Mouse (Mus musculus) induced T-regulatory cell, adult 2 months (primary cell): ENCODE data around the gene Slc16a11.
"Not testable (repeated sequence)": the region's sequence is repeated elsewhere in the genome, so short reads cannot be mapped to it uniquely, and the experiment has no call there.

Experiments used
- DNase-seq: peaks from one replicate; pipeline ENCODE4 v3.0.0-alpha.2; 2012; ENCODE audit warnings: low read depth

Gene Slc16a11

GRCm38 (mm10) chr11:70212423-70212822 is at the start of gene Slc16a11:
Gene Slc16a11 (plus strand): TSS chr11:70212752.
- no peak for DNase-seq

- no peak for DNase-seq
Measured at GRCm38 (mm10) chr11:70165972-70166921, 46.3 kb upstream of the Slc16a11 start.

- no peak for DNase-seq
Measured at GRCm38 (mm10) chr11:70168136-70168535, 44.4 kb upstream of the Slc16a11 start.

- DNase-seq, result not testable (repeated sequence)
Measured at GRCm38 (mm10) chr11:70169471-70169870, 43.1 kb upstream of the Slc16a11 start.

DNA sequence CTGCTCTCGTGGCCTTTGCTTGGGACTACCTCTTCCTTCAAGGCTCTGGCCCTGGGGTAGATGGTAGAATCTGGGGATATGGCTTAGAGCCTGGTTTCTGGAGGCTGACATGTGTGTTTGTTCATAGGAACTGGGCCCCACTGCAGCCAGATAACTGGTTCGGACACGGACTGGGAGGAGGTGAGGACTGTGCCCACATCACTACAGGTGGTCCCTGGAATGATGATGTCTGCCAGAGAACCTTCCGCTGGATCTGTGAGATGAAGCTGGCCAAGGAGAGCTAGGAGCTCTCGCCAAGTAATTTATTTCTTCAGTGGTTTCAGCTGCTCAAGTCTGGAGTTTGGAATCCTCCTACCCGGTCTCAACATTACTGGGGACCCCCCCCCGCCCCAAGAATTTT is 42.3 kb upstream of the Slc16a11 start:
- DNase-seq, result no peak

DNA sequence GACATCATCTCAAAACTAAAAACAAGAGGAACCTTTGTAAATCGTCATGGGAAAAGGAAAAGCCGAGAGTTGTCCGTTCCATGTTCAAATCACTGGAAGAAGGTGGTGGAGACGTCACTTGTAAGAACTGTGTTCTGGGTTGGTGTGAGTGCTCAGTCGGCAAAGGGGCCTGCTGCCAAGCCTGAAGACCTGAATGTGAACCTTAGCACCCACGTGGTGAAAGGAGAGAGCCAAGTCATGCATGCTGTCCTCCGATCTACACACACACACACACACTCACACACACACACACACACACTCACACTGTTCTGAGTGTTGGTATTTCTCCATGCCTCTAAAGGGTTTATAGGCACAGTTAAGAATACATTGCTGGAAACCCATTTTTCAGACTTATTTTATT is 41.4 kb upstream of the Slc16a11 start:
- DNase-seq, result no peak

GRCm38 (mm10) chr11:70171847-70172246 is 40.7 kb upstream of the Slc16a11 start:
- peak; percentile 73 for DNase-seq

DNA sequence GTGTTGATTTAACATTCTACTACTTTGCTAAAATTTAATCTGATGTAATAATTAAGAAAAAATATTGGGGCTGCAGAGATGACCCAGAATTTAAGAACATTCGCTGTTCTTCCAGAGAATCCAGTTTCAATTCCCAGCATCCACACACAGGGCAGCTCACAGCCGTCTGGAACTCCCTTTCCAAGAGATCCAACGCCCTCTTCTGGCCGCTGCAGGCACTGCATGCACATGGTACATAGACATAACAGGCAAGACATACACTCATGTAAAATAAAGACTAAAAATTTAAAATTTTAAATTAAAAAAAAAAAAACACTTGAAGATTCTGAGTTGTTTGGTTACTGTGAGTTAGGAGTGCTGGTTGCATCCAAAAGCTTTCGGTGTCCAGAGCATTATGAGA is 40.3 kb upstream of the Slc16a11 start:
- DNase-seq, result peak; percentile 26

- no peak for DNase-seq
Measured at GRCm38 (mm10) chr11:70174491-70174890, 38.1 kb upstream of the Slc16a11 start.

- DNase-seq, result peak; percentile 37
Measured at GRCm38 (mm10) chr11:70177647-70178046, 34.9 kb upstream of the Slc16a11 start.

DNA sequence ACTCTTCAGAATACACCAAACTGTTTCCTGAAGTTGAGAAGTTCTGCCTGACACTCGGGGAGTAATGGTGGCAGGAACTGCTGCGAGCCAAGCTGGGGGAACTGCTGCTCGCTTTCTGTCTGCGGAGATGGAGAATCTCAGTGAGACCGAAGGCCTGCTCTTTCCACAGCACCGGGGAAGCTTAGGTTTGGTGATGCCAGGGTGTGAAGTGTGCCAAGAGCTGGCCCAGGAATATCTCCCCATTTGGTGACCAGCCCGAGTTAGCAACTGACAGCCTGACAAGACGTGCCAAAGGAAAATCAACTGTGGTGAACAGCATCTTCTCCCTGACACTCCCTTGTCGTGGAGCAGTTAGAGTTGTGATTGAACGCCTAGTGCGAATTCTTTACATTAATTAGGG is 34.2 kb upstream of the Slc16a11 start:
- DNase-seq, result no peak

DNA sequence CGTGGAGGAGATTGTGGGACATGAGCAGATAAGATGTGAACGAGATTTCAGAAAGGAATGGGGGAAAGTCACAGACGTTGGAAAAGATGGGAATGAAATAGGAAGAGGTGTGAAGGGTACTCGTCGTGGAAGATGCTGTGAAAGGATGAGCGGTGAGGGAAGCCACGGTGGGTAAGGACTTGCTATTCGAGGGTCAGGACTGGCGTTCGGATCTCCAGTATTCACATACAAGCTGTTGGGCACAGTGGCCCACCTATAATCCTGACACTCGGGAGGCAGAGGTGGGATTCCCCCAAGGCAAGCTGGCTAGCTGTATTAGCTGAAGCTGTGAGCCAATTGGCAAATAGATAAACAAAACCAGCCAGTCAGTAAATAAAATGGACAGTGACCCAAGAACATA is 33.8 kb upstream of the Slc16a11 start:
- no peak for DNase-seq

DNA sequence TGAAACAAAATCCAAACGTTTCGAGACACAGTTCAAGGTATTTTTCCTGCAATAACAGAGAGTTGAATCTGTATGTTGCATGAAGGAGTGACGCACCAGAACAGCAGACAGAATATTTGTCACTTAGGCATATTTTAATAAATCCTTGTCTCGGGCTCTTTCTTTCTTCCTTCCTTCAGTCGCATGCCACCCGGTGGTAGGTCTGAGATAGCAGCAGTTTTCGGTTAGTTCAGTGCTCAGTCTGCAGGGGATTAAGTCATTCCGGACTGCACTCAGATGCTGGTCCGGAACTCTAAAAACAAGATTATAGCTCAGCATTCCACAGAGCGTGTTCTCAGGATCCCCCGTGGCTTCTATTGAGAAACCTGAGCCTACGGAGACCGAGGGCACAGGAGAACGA is 33.2 kb upstream of the Slc16a11 start:
- DNase-seq, result peak; percentile 31

DNA sequence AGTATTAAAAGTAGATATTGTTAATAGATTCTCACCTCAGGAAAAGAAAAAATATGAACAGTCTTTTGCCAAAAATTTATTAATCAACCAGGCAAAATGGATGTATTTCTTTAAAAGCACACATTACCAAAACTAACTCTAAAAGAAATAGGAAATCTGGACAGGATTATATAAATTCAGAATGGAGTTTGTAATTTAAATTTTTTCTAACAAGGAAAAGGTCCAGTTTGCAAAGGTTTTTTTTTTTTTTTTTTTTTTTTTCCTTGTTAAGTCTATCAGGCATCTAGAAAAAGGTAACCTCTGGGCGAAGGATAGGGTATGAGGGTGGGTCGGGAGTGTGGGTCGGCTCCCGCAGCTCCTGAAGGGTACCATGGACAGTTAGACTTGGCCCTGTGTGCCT is 32.1 kb upstream of the Slc16a11 start:
- DNase-seq, result no peak

GRCm38 (mm10) chr11:70185120-70185519 is 27.4 kb upstream of the Slc16a11 start:
- no peak for DNase-seq

- DNase-seq, result peak; percentile 24
Measured at GRCm38 (mm10) chr11:70189319-70190134, 23.0 kb upstream of the Slc16a11 start.

DNA sequence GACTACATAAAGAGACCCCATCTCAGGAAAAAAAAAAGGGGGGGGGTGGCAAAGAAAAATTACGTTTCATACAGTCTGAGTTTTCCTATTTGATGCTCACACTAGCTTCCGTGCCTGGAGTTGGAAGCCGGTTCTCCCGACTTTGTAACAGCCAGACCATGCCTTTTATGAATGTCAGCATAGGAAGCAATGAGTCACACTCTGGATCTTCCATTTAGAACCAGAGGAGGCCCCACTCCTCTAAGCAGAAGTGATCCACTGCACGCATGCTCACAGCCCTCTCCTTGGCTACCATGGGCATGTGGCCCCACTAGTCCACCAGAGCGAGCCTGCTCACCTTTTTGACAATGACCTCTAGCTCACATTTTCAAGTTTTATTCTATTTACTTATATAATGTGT is 21.4 kb upstream of the Slc16a11 start:
- no peak for DNase-seq

GRCm38 (mm10) chr11:70192157-70192556 is 20.4 kb upstream of the Slc16a11 start:
- no peak for DNase-seq

- DNase-seq, result no peak
Measured at GRCm38 (mm10) chr11:70193354-70194285, 18.9 kb upstream of the Slc16a11 start.

DNA sequence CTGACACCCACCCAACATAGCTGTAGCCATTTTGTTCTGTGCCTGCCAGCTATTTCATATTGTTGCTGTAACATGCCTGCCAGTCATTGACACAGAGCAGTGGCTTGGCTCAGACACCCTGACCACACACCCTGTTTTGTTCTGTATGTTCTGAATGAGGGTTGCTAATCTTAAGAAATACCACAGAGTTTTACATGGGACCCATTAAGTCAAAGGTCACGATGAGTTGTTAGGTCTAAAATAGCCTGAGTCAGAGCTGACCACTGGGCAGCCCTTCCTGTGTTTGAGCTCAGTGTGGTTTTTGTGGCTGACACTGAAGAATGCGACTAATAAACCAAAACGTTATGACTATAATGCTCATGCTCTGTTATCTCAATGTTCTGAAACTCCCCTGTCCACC is 14.2 kb upstream of the Slc16a11 start:
- no peak for DNase-seq

DNA sequence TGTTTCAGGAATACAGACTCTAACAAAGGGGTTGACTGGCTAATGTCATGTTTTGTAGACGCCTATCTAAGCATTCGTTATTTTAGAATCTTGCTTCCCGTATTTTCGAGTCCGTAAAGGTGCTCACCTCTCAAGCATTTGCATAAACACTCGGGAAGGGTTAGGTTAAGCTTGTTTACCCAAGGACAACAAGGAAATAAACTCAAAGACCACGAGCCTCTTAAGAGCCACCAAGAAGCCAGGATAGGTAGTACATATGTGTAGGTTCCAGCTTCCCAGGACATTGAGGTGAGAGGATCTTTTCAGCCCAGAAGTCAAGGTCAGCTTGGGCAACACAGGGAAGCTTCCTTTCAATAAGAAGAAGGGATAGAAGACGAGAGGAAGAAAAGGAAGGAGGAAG is 13.4 kb upstream of the Slc16a11 start:
- DNase-seq, result no peak
